Mouse (Mus musculus) urinary bladder, postnatal 4 days (tissue): ENCODE measurements at regions not wholly inside any gene's neighbourhood (a gene's known extent, or its start where the extent isn't known, plus 50 kb on each side); places are given as distances from the start of the nearest gene placed in this dataset.

Experiments used
- DNase-seq, 2 experiments: peaks; one replicate each; pipeline ENCODE4 v3.0.0; 2021 to 2022; ENCODE audit warnings: low spot score in 2 of 2

DNA sequence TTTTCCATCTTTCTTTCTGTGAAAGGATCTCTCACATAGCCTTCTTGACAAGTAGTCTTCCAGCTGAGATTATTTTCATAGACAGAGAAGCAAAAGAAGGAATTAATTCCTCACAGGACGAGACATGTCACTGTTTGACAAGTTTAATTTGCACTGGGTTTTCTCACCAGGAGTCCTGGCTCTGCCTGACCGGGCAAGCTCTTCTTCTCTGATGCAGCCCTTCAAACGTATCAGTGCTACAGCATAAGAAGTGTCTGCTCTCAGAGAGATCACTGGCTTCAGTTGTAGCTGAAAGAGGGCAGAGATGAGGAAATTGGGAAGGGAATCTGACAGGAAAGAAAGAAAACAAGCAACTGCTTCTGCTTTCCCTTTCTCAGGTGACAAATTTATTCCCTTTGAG is 201.8 kb upstream of the Slc39a10 start:
- DNase-seq = no peak

DNA sequence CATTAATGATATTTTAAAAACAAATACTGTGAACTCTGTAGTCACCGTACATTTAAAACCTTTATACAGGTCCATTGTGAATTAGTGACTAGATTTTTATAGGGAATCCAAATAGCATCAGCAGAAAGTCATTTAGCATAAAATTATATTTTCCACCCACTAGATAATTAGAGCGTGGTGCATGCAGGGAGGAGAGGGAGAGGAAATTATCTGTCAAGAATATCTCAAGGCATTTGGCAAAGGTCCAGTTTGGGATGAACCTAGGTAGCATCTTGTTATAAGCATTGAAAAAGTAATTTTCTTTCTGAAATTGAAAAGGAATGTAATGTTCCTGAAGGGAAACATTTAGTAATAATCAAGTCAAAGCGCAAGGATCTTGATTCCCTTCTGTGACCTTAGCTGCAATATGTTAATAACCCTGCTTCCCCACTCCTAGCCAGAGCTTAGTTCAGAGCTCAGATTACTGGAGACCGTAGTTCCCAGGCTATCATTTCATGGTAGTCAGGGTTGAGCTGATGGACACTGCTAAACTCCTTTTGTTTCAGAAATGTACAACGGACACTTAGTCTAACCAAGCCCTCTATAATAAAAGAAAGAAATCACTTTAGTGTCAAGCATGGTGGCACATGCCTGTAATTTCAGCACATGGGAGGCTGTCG is 200.8 kb upstream of the Slc39a10 start:
- no peak for DNase-seq

DNA sequence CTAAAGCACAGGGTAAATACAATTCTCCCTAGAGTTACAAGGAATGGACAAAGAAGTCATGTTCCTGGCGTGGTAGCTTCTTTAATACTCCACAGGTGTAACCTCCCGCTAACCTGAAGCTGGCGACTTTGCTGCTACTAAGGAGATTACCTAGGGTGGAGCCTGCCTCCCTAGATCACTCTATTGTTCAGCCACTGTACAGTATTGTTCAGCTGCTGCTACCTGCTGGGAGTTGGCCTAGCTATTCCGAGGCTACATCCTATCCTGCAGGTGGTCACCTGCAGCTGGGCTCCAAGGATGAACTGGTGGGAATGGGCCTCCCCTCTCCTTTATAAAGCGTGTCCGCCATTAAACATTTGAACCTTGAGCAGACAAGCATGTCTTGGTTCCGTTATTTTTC is 183.8 kb upstream of the Slc39a10 start:
- DNase-seq = no peak

DNA sequence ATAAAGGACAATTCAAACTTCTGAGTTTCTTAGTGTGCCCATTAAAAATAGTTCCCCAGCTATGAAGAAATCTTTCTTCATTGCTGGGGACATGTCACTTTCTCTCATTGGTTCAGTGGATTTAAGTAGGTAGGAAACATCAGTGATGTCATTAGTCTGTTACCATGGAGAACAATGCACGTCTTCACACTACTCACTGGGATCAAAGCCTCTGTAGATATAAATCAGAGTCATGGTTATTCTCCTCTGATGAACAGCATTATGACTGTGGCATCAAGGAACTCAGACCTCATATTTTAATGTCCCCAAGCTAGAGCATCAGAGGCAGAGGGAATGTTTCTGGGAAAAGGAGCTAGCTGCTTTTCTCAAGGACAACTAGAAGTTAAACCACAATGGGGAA is 165.5 kb upstream of the Slc39a10 start:
- DNase-seq = no peak

DNA sequence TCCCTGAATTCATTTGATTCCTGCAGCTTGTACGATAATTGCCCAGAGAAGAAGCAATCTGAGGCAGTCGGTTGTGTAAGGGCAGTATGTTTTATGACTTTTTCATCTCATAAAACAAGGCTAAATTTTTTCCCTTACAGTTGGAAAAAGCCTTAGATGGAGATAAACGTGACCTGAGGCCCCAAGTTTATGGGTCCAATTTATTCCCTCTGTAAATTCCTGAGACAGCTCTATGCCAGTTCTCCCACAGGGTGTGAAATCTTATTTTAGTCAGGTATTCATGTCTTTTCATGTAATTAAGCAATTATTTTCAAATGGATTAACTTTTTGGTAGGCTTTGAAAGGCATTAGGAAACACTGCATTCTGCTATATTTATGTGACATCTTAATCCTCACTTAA is 164.7 kb upstream of the Slc39a10 start:
- no peak for DNase-seq

DNA sequence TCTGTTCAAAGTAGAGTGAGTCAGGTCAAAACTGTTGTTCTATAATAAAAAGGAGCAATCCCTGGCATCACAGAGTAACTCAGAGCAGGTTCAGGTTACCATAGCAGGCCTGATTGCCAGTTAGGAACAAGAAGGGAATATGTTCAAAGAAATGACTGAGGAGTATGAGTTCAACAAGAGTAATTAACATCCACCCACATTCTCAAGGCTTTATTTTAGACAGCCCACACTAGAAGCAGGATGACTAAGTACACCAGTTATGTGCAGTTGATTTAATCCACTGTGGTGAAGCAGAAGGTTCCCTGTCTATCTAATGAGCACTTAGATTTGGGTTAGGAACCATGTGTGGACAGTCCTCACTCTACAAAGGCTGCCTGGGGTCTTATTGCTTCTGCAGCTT is 158.5 kb upstream of the Slc39a10 start:
- no peak for DNase-seq

DNA sequence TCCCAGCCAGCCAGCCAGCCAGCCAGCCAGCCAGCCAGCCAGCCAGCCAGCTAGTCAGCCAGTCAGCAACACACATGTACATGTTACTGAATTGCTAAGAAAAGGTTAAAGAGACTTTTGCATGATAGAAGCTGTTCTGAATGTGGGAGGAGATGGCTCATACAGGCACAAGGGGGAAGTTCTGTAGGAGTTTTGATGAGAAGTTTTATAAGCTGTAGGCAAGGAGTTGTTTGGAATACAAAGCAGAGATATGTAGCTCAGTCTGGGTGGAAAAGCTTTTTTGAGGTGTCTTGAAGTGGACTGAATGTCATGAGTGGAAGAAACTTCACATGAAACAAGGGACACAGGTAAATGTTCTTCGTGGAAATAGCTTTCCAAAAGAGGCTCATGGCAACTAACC is 157.8 kb upstream of the Slc39a10 start:
- DNase-seq = no peak

DNA sequence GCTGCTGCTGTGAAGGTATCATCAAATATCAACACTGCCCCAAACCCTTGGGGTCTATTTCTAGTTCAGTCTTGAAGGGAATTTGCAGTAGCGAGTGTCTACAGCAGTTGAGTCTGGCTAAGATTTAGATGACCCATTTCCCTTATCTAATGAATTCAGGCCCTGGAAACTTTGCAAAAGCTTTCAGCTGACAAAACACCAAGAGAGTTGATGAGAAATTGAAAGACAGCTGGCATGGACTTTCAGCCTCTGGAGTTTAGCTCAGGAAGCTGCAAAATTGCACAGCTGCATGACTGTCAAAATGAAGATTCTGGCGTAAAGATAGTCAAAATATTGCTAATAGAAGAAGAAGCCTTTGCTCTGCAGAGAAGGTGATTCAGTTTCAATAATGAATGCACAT is 144.9 kb upstream of the Slc39a10 start:
- no peak for DNase-seq

DNA sequence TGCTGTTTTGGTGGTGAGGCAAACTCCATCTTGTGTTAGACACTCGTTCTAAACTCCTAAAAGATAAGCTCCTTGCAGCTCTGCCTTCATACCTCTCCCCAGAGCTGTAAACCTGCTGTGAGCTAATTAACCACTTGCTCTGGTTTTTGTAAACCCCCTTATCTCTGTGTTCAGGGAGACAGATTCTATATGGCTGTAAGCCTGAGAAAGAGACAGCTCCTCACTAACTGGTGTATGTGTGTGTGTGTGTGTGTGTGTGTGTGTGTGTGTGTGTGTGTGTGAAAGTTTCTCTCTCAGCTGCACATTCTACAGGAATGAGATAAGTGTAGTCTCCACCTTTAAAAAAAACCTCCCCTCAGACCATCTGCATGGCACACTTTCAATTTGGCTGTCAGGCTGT is 126.7 kb upstream of the Slc39a10 start:
- DNase-seq = no peak

DNA sequence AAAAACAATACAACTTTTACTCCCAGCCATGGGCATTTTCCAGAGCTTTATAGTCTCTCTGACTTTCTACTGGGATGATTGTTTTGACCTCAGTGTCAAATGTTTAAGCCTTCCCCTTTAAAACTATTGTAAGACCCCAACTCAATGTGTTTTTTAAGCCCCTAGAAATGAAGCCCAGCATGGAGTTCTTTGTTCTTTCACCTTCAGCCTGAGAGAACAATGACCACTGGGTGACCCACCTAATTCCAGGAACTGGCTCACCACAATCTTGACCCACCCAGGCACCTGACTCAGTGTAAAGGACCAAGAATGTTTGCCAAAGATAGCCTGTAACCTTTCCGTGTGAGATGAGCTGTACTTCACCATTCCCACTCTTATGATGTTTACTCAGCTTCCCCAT is 121.9 kb upstream of the Slc39a10 start:
- no peak for DNase-seq

DNA sequence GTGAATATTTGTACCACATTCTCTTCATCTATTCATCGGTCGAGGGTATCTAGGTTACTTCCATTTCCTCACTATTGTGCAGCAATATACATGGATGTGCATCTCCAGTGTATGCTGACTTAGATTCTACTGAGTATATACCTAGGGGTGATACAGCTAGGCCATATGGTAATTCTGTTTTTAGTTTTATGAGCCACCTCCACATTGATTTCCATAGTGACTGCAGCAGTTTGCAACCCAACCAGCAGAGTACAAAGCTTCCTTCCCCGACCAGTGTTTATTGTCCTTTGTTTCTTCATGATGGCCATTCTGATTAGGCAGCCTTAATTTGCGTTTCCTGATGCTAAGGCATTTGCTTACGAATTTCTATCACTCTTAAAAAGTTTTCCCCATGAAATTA is 111.1 kb upstream of the Slc39a10 start:
- no peak for DNase-seq

DNA sequence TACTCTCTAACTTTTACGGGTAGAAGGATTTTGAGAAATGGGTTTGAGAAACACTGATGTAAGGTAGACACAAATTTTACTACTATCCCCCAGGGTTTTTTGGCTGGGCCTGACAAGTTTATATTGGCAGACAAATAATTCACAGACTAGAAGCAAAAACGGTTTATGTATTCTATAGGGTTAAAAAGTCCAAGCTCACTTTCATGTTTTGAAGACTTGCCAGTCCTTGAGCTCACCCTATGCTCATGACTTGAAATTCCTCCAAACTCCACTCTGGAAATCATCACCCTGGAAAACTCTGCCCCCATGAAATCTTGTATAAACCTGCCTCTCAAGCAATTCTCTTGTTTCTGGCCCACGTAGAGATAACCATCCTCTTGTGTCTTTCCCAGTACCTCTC is 106.7 kb upstream of the Slc39a10 start:
- no peak for DNase-seq

DNA sequence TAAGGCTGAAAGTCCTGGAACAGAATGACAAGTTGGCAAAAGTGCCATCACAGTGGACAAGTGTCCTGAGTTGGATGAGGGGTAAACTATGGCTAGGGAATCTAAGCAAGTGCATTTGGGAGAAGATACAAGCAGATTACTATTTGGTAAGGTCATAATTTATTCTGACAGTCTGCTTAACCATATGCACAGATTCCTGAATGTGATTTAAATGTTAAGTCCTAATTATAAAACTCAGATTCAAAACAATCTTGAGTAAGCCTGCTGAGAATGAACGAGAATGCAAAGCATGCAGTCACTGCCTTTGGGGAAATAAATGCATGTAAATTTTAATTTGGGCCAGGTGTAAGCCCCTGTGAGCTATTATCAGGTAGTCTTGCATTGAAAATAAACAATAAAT is 93.3 kb upstream of the Slc39a10 start:
- DNase-seq = no peak

DNA sequence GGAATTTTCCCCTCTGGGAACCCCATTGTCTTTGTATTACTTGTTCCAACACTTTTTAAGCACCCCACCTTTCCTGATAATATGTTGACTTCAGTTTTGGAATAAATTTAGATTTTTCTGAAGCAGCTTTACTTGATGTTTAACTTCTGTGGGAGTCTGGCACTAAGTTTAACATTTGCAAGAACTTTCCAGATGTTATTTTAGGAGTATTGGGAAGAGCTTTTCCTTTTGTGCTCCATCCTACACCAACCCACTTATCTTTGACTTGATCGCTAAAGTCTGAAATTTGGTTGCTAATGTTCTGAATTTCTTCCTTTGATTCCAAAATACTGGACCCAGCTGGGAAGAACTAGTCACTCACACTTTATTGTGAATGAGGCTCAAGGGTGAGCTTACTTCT is 90.4 kb upstream of the Slc39a10 start:
- no peak for DNase-seq

DNA sequence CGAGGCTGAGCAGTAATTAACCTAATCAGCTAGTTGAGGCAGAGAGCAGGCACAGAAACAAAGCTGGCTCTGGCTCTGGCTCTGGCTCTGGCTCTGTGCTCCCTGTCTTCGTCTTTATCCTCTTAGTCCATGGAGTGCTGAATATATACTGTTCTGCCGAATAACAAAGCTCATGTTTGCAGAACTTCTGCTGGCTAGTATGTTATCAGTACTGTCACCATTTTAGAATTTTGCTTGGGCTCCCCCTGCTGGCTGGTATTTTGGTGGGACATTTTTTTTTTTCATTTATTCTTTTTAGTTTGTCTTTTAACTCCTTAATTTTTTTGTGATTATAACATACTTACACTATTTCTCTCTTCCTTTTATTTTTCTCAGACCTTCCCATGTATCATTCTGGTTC is 77.8 kb upstream of the Slc39a10 start:
- DNase-seq = peak; percentile 20 to 62

DNA sequence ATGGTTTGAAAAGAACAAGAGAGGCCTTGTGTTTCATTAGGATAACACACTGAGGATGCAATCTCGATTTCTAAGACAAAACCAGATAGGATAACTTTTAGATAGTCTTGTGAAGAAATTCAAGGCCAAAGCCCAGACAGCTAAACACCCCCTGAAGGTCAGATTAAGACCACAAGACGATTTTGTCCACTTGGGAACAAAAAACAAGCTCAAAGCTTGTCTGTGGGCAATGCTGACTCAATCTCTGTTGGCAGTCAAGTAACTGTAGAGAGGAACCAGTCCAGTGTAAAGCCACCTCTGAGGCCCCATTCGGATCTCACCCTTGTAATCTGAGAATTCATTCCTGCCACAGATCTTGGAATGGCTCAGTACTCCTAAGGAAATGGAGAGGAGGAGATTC is 75.7 kb upstream of the Slc39a10 start:
- DNase-seq = no peak

DNA sequence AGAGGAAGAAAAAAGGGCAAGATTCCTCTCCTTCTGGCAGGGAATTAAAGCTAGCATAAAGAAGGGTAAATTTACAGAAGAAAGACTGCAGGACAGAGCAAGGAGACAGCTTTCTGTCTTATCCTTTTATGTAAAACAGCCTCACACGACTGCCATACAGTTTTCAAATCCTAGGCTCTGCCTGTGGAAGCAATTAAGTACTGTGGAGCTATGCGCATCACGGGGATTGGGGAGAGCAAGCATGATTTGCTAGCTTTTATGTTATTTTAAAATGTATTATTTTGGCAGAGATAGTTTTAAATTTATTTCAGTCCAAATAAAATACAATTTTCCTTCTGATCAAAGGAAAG is 74.2 kb upstream of the Slc39a10 start:
- no peak for DNase-seq

DNA sequence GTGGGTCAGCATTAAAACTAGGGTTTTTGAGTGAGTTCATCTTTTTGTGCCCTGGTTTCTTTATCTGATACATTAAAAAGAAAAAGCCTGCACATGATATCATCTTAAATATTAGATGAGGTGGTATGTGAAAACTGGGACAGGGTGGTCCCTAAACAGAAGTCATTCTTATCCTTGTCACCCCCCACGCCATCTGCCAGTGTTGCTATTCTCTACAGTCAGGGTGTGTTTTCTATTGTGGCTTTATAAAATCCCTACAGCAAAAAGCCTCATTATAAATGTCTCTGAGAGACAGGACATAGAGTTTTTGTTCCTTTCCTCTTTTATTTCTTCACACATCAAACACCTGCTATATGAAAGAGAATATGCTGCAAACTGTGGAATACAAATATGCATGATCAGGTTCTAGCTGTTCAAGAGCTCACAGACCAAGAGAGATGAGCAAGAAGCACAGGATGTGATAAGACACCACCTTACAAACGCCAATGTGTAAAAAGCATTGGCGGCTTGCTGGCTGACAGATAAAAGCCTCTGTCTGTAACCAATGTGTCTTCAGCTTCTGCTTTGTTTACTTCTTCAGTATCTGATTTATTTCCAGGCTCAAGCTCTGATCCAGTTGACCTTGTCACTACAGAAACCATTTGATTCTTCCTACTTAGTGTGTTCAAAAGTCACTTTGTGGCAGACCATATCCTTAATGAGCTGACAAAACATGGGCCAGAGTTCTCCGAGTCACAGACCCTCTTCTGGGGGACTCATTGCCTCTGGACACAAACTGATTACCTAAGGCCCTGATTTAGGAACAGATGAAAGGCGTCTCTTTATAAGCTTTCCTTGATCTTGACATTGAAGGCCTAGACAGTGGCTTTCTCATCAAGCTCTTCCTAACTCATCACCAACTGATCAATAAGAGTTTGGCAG is 73.6 kb upstream of the Slc39a10 start:
- DNase-seq = no peak

DNA sequence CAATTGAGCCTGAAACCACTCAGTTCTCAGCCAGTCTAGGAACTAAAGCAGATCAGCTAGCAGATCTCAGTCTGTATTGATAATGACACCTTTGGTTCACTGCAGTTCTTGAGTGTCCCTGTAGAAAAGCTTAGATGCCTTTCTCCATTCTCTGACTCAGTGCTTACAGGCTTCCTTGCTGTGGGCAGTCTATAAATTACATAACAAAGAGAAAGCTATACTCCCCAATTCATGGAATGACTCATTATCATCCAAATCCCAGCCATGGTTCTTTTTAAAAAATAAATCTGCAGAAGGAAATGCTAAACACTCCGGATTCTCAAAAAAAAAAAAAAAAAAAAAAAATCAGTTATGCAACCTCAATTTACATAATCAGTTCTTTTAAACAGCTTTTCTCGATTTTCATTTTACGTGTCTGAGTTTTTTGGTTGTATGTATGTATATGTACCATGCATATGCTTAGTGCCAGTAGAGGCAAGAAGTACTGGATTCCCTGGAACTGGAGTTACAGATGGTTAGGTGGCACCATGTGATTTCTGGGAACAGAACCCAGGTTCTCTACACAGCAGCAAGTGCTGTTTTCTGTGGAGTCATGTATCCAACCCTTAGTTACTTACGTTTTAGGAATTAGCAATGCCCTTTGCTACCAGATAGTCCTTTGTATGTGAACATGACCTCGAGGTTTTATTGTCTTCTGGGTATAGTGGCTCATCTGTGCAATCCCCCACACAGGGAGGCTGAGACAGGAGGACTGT is 71.5 kb upstream of the Slc39a10 start:
- DNase-seq = no peak
